Mouse (Mus musculus) adipocyte (in vitro differentiated cells): Measurements from ENCODE around the gene Trim2.

ENCODE experiments used
- DNase-seq: peaks from one replicate; pipeline ENCODE4 v3.0.0-alpha.2; 2016; ENCODE audit warnings: low spot score

Gene Trim2

DNA sequence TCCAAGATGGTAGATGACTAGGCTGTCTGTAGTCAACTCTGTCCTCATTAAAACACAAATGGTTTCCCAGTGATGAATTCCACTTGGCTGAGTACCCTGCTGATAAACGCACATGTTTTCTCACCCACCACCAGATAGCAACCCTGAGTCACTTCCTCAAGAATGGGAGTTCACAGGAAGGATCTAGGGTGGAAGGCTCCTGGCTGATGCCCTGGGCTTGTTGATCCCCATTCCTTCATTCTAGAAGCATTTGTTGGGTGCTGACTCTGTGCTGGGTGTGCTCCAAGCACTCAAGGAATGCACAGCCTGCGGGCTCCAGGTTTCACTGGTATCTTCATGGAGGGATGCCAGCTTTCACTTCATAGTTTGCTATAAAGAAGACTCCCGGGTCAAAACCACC, 12.8 kb upstream of the Trim2 start:
- peak; percentile 45 for DNase-seq

DNA sequence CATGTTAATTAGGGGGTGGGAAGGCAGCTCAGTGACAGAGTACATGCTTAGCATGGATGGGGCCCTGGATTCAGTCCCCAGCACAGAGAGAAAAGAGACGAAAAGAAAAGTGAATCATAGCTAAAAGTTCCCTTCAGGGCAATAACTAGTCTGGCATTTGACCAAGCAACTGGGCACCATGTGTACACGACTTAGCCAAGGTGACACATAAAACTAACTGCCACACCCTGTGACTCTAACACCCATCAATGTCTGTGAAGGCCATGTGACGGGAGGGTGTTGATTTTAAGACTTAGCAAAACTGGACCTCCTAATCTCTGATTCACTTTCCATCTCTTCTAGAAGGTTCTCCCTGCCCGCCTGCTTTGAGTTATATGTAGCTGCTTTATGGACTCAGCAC, 12.2 kb upstream of the Trim2 start:
- no peak for DNase-seq

DNA sequence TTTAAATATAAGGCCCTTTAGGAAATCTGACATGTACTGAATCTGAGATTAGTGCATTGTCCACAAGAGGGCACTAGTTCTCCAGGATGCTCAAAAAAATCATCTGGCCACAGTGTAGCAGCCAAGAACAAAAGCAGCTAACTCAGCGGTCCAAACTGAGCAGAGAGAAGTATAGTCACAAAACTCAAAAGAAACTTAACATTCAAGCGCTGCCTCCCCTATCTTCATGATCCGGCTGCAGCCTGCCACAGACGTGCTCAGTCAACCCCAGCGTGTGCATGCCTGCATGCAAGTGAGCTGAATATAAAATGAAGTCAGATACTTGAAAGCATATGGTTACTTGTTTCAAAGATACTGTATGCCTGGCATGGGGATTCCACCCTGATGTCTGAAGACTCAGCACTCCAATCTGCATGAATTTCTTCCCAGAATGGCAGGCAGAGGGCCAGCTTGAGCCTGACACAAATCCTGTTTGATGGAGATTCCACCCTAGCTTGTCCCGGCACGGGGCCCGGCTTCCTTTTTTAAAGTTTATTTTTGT, 8.0 kb upstream of the Trim2 start:
- peak; percentile 92 for DNase-seq

DNA sequence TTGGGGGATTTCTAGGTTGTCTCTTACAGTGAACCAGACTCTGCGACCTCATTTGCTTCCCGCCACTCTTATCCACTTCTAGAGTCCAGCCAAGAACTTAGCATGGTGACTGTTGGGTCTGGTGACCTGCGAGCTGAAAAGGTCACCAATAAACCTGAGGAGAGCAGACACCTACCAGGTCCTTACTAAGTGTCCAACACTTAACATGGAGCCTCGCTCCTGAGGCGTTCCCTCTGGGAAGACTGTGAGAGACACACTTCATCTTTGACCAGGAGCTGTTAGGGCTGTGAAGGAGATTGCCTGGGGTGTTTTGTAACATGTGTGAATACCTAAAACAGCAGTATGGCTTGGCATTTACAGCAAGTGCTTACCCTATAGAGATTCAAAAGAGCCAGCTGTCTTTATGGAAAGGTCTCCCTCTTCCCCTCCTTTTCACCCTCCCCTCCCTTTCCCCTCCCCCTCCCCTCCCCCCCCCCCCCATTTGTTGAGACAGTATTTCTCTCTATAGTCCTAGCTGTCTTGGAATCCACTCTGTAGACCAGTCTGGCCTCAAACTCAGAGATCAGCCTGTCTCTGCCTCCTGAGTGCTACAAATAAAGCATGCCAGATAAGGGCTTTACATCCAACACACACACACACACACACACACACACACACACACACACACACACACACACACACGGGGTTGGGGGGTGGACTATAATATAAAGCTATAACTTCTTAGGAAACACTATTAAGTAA, 7.3 kb upstream of the Trim2 start:
- no peak for DNase-seq

DNA sequence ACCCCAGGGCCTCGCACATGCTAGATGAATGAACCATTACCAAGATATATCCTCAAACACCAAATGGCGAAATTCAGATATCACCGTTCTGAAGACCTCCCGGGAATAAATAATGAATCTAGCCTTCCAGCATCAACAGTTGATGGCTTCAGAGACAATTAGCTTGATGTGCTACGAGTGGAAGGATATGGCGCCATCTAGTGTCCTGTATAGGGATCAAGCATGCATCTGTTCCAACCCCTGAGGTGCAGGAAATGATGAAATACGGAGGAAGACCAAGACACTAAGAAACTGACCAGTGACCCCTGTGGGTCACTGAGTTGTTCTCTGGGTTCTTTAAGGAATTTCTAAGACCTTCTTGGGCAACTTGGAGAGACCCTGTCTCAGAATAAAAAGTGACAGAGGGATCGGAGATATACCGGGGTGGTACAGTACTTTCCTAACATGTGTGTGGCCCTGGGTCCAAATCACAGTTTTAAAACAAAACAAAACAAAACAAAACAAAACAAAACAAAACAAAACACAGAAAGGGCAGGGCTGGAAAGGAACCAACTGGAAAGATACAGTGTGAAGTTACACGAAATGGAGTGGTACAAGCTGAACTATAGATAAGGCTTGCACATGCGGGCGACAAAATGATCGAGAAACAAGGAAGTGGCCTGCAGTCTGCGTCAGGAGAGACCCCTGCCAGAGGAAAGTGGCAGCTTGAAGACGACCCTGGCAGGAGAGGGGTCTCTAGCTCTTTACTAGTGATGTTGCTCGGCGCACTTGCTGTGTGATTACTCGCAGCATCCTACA, 6.5 kb upstream of the Trim2 start:
- peak; percentile 88 for DNase-seq

DNA sequence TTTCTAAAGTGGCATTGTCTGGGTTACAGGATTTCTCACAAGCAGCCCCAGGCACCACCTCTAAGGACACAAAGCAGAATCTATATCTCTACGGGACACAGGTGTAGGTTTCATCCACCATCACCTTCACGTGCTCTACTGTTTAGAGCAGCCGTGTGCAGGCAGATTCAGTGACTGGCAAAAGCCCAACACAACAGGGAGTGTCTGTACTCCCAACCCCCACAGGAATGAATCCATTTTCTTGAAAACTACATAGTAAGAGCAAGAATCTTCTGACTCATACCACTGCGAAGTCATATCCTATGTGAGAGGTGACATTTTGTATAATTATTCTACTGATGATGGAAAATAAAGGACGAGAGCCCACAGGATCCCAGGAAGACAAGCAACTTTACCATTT, 5.6 kb upstream of the Trim2 start:
- no peak for DNase-seq

DNA sequence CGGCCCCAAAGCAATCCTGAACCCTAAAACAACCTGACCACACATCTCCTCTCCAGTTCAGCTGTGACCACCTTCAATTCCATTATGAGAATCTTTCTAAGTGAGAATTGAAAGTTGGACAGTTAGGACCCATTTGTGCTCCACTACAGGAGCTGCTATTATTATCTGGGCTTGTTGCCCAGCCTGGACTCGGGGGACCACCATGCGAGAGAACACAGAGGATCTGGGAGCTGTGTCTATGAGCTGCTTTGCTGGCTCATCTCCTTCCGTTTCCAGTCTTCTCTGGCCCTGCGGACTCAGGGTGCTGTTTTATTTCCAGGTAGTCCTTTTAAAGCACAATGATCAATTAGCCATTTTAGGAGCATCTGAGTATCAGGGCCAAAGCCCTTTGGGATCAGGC, 839 bp upstream of the Trim2 start:
- DNase-seq = no peak

DNA sequence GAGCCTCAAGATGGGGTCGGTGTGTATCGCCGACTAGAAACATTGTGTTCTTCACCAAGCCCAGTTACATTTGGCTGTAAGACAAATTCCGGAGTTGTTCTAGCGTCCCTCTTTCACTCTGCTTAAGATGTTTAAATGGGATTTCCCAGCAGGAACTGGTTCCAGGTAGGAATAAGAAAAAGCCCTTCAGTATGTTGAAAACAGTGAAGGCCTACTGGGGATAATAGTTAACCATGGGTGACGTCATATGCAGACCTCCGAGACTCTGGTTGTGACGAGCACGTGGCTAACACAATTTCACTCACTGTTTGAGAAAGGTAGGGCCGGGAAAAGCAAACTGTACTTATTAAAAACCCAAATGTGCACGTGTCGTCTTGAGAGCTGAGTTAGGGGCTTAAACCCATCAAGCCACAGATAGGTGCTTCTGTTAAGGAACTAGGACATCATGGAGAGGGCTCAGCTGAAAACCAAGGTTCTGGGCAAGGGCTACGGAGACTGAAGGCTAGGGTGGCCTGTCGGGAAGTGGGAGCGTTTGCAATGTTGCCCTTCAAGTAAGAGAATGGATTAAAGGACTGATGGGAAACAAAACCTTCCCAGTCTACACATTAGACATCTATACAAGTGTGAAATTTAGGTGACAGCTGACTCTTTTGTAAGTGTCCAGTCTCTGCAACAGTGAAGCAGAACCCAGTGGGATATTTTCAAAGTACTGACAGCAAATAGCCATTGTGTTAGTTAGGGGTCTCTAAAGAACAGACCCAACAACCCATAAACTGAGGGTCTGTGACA, 761 bp downstream of the Trim2 start:
- no peak for DNase-seq

DNA sequence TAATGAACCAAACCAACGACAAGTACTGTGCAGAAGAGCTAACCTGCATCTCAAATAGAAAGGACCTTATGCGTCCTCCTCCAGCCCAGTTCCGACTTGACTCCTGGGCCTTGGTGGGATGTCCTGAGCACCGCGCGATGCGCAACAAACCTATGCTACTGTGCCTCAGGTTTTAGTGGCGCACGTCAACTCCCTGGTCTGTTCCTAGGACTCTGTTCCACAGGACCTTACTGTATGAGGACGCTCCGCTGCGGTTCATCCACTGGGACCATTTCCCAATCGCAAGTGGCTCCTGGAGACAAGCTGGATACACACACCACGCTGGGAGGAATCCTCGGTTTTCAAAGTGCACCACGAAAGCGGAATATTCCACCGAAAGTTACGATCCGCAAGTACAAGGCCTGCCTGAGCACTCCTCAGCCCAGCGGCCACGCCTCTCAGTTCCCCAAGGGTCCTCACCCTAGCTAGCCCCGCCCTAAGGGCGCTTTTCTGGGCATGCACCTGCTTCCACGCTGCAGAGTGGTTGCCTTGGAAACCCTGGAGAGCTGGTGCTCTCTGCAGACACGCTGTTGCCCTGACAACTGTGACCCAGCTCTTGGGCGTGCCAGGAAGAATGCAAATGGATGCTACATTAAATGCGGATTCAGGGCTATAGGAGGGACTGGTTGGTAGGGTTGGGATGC, 1.5 kb downstream of the Trim2 start:
- no peak for DNase-seq

DNA sequence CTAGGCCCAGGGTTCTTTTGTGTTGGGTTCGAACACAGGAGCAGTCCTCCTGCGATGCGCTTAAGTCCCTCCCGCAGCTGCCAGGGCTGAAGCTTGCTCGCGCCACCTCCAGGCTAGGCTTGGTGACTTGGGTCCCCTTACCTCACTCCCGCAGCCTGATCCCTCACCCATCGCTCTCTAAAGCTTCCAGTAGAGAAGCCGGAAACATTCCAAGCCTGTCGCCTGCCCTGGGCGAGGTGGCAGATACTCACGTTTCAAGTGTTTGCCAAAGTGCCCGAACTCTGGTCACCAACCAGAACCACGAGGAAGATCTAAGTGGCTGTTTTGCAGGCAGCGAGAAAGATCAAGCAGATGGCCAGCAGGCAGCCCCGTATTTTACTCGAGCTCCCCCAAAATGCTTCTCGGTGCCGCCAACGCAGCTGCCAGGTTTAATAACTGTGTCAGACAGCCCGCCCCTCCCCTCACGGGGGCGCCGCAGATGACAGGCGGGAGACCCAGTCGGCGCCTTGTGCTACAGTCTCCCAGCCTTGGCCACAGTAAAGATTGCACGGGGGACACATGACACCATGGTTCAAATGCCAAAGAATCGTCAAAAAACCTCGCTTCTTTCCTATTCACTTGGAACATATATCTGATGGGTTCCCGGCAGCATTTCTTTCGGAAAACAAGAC, 2.2 kb downstream of the Trim2 start:
- DNase-seq = no peak

DNA sequence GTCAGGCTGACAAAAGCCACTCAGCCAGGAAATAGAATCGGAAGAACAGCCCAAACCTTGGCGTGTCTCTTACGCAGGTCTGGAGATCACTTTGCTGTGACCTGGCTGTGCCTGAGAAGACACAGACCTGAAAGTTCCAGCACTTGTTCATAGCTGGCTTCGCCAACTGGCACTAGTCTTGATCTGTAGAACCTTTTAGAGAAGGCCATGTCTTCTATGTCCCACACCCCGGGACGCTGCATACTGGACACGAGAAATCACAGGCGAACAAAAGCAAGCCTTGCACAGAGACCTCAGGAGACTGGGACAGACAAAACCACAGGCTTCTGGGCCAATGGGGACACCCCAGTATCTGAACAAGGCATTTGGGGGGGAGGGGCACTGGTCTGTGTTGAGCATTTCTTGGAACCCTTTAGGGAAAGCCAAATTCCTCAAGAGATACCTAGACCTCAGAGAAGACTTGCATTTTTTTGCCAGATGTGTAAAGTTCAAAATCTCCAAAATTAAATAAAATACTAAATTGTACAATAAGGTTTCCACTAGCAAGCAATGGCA, 3.2 kb downstream of the Trim2 start:
- no peak for DNase-seq

DNA sequence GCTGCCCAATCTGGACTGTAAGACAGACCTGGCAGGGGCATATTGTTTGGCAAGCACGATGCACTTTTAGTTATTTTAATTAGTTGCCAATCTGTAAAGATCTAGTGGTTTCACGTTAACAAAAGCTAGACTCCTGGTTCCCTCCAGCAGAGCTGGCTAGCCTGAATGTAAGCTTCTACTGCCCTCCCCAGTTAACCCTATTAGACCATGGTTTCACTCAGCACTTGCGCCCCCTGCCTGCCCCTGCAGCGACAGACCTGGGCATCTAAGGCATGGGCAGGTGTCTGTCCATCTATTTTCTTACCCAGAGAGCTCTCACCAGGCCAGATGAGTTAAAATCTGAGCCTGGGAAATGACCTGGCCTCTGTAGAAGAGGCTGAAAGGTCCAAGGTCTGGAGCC, 4.4 kb downstream of the Trim2 start:
- peak; percentile 24 for DNase-seq

DNA sequence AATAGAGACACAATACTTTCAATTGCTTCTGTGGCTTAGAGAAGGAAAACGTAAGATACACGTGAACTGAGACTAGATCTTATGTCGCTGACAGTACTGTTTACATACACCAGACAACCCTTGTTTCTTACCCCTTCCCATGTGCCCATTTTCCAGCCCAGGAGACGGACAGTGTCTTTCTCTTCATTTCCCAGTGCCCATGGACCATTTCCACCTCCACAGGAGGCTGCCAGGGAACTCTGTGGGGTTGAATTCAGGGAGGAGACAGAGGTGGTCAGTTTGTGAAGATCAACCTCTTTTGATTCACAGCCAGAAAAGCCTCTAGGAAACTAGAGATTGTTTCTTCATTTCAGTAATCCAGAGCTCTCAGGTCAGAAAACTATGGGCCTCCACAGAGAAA, 5.0 kb downstream of the Trim2 start:
- DNase-seq = no peak

DNA sequence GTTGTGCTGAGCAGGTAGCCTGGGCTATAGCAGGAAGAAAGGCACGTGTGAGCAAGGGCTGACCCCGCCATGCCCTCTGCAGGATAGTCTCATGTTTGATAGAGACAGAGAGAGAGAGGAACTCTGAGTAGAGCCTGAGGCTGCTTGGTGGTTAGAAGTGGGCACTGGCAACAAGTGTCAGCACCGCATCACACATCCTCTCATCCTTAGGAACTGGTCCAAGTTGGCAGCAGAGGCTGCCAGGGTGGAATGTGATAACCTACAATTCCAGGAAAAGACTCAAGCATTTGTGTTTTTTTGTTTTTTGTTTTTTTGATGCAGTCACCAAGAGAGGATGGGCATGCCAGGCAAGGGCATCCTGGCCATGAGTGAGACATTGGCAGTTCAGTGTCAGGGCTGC, 8.5 kb downstream of the Trim2 start:
- DNase-seq = no peak

DNA sequence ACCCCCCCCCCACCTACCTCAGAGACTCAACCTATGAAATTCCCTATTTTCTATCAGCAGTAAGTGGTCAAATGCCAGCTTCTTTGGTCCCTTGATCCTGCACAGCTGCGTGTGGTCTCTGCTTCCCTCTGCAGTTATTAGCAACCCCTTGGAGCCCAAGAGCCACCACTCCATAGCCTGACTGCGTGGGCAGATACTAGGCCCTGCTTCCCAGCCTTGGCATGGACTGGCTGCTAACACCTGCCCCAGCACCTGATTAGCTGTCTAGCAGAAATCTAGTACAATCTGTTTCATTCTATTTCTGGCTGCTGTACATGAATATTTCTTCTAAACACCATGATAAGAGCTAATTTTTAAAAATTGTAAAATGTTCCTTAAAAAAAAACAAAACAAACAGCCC, 10.0 kb downstream of the Trim2 start:
- no peak for DNase-seq

DNA sequence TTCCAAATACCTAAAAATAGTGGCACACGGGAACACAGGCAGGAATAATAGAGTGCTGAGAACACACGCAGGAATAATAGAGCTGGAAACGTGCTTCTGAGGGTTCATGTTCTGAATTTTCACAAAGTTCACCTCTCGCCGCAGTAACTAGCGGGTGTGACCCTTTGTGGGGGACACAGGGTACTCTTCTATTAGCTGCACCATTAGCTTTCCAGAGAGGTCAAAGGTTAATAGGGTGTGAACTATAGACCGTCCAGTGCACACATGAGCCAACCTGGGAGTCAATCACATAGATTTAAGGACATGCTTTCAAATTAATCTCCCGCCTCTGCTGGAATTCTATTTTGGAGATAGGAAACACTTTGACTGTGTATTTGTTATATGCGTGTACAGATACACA, 11.9 kb downstream of the Trim2 start:
- no peak for DNase-seq

DNA sequence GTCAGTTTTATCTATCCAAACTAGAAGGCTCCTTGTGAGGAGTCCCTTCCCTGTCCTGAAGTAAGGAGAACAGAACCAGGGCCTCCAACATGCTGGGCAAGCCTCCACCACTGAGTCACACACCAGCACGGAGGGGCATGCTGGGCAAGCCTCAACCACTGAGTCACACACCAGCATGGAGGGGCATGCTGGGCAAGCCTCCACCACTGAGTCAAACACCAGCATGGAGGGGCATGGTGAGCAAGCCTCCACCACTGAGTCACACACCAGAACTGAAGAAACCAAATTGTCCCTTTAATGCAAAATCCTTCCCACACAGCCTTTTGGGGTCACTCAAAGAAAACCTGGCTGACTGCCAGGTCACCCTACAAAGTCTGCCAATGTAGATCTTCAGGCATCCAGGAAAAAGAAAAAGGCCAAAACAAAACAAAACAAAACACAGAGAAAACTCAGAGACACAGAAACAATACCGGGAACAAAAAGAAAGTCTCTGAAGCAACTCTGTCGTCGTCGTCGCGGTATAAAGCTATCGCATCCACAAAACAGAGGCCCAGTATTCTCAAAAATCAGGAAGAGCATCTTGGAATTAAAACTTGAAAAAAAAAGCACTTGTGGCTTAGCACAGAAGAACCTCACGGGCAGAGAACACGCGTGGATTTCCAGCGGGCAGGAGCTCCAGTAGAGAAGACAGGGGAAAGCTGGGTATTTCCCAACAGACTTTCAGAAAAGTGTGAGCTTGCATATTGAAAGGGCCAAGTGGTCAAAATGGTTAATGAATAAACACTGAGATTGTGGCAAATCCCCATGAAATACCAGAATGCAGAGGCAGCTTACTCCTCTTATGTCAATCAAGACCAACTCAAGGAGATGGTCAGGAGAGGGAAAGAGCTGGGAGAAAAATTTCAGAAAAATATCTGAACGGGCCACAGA, 12.7 kb downstream of the Trim2 start:
- peak; percentile 16 for DNase-seq

DNA sequence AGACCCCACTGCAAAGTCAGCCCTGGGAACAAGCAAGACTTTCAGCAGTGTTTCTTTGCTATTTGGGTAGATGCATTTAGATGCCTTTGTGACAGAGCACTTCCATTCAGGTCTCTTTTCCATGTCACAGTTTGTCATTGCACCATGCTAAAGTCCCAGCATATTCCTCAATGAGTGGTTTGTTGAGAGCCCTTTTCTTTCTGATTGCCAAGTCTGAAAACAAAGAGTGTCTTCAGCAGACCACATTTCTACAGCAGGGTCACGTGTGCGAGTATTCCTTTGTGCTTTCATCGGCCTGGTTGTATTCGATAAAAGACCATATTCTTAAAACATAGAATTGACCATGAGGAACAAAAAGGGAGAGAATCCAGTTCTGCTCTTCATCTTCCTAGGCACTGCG, 14.4 kb downstream of the Trim2 start:
- DNase-seq = no peak

DNA sequence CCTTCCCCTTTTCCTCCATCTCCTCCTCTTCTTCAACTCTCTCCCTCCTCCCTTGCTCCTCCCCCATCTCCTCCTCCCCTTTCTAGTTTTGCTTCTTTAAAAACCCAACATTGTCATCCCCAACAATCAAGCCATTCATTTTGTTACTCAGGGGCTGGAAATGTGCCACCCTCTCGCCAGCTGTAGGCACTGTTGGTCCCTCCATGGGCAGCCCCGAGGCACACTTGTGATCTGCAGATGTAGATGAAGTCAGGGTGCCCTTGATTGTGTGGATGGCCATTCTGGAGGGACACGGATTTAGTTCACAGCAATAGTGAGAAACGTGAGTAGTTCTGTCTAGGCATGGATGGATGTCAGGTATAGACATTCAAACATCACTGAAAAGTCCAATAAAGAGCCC, 17.7 kb downstream of the Trim2 start:
- DNase-seq = no peak

DNA sequence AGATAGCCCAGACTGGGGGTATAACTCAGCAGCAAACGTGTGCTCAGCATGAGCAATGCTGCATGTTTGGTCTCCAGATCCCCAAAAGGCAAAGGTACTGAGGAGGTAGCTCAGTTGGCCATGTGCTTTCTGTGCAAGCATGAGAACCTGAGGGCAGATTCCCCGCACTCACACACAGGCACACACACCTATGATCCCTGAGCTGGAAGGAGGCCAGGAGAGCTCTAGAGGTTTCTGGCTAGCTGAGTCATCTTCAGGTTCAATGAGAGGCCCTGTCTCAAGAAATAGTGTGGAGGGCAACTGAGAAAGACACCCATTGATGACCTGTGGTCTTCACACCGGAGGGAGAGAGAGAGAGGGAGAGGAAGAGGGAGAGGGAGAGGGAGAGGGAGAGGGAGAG, 19.4 kb downstream of the Trim2 start:
- no peak for DNase-seq
